Mouse (Mus musculus) skeletal muscle tissue, adult 2 months (tissue): ENCODE measurements at regions not wholly inside any gene's neighbourhood (a gene's known extent, or its start where the extent isn't known, plus 50 kb on each side); places are given as distances from the start of the nearest gene placed in this dataset.

Source experiments
- DNase-seq: peaks from one replicate; pipeline ENCODE4 v3.0.0-alpha.2; 2012; ENCODE audit warnings: low read depth, low spot score

GRCm38 (mm10) chr1:182071922-182072321 is 52.1 kb upstream of the Enah start:
- DNase-seq = no peak

DNA sequence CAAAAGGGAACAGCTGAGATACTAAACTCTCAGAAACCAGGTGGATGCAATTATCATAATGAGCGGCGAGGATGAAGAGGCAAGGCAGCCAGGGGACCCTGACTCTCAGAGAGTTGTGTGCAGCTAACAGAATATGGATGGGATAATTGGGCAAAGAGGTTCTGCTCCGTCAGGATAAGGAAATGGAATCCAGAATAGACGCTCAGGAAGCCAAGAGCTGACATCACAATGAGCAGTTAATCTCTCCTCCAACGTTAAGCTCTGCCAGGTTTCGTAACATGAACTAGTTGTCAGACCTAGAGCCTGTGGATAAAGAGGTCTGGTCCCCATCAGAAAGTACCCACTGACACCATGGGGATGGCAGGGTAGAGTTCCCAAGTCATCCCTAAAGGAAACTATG is 51.4 kb upstream of the Srp9 start:
- DNase-seq = peak; percentile 56

DNA sequence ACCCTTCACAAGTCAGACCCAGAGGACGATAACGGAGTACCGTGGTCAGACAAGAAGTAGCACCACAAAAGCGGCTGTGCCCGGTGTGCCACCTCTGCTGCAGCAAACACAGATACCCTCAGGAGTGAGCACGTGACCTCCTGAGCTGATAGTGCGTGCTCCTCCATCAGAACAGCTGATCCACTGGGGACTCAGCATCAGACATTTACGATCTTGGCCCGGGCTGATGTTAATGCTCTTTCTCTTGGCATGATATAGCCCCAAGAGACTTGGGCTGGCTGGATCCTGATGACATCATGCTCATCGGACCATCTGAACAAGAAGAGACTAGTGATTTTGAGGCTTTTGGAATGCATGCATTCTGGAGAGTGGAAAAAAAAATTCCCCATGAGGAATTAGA is 50.3 kb upstream of the Srp9 start:
- peak; percentile 83 for DNase-seq
